Mouse (Mus musculus): ENCODE data around the gene Pear1.

Gene Pear1

DNA sequence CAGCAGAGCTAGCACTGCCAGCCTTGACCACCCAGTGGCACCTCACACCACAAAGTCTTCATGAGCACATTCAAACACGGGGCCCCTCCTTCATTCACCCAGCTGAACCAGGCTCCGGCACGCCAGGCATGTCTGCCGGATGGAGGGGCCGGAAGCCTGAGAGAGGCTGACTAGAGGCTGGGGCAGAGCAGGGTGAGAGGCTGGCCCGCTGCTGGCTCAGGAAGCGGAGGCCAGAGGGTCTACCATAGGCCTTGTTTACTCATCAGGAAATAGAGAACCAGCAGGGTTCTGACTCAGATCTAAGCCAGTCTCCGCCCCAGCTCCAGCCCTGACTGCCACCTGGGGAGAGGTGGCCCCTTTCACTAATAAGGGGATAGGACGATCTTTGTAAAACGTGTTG, 59.0 kb downstream of the Pear1 start:
- DNase-seq = no peak

DNA sequence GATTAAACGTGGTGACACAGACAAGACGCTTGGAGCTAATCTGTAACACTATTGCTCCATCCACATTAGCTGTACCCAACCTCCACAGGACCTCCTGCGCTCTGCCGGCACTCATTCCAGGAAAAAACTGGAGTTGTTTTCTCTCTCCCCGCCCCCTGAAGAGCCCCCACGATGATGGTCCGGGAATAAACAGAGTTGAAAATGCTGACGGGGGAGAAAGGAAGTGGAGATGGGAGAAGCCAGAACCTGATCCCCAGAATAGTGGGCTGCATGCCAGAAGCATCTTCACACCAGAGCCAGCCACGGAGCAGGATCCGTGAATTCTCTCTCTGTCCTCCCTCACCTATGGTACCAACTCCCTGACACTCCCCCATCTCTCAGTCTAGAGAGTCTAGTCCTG, 59.6 kb downstream of the Pear1 start:
- peak in 1 of 2 experiments; percentile 26 for DNase-seq

DNA sequence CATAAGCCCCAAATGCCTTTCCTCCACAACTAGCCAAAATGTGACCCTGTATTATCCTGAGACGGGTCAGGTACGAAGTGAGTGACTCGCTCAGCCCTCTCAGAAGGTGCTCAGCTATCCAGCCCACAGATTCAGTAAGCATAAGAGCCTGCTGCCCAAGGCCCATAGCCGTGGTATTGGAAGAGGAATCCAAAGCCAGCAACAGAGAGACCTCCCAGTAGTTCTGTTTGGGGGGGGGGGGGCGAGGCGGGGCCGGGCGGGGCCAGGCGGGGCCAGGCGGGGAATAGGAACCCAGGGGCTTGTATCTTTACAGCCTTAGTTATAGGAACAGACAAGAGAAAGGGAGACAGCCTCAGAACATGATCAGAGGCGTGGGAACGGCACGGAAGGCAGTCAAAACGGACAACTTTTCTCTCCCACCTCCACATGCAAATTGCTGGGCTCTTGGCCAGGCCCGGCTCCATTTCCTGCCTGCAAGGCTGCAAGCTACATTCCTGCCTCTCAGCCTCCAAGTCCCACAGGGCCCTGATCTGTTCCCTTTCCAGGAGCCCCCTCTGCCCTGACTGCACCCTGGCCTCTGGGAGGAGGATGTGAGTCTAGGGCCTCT, 60.3 kb downstream of the Pear1 start:
- DNase-seq = peak in 1 of 2 experiments; percentile 25

DNA sequence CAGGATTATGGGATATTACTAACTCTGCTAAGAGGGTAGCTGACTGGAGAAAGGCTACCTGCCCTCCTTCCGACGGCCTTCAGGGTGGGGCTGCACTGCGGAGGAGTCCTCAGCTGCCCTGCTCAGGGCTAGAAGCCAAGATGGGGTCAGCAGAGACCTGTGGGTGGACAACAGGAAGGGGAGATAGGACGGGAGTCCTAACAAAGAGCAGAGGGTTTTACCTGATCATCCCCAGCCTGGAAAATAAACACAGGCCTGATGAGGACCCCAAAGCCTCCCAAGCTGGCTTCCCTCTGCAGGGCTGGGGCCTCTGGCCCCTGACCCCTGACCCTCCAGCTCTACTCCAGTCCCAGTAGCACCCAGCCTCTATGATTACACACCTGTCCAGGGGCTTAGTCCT, 60.9 kb downstream of the Pear1 start:
- DNase-seq = no peak

DNA sequence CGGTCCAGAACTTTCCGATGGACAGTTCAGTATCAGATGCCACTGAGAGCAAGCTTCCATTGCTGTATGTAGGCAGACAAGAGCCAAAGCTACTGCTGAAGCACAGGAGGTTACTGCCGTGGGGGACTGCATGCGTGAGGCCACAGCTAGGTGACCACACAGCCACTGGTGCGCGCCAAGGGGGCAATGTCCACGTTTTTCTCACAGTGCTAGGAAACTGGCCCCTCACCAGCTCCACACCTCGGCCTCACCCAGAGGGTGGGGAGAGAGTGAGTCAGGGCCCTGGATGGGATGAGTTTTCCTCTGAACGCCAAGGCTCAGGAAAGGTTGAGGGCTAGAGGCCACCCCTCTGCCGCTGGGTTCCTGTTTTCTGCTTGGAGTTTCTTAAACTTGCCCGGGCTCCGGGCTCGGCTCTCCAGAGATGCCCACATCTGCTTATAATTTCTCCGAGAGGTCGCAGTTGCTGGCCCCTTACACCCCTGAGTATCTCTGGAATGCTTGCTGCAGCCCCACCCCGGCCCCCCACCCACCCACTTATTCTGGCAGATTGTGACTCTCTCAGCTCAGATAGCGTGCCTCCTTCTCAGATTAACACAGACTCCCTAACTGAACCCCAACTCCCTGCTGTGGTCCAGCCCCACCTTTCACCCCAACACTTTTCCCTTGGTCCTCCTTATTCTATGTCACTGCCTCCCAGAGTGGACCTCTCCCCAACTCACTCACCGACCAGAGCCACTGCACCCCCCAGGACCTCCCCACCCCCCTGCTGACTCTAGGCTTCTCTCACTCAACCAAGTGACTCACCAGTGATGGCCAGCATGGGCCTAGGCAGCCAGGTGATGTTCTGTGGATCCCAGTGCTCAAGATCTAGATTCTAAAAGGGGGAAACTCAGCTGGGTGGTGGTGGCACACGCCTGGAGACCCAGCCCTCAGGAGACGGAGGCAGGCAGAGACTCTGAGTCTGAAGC, 62.4 kb downstream of the Pear1 start:
- no peak for DNase-seq

DNA sequence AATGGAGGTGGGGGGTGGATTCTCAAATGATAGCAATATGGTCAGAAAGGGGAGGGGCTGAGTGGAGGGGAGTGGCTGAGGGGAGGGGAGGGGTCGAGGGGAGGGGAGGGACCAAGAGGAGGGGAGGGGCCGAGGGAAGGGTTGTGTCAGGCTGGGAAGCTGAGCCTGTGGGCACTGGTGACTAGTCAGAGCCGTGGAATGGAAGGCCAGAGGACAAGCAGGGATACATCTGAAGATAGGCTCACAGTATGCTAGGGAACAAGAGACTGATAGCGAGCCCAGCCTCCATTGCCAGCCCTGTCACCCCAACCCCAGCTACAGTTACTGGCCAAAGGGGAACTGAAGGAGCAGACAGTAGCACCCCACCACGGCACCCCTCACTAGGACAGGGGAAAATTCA, 65.5 kb downstream of the Pear1 start:
- no peak for DNase-seq

DNA sequence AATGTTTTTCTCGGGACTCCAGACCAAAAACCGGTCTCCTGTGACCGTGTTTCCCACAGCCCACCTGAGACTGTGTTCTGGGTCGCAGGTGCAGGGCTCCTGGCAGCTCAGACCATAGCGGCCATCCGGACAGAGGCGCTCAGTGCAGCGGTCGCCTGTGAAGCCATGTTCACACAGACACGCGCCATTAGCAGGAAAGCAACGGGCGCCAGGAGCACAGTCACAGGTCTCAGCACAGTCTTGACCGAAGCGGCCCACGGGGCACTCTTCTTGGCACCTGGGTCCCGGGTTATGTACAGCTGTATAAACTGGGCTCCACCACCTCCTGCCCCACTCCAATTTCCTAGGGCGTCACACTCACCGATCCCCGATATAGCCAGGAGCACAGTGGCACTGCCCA, 67.6 kb downstream of the Pear1 start:
- DNase-seq = peak in 1 of 2 experiments; percentile 43

DNA sequence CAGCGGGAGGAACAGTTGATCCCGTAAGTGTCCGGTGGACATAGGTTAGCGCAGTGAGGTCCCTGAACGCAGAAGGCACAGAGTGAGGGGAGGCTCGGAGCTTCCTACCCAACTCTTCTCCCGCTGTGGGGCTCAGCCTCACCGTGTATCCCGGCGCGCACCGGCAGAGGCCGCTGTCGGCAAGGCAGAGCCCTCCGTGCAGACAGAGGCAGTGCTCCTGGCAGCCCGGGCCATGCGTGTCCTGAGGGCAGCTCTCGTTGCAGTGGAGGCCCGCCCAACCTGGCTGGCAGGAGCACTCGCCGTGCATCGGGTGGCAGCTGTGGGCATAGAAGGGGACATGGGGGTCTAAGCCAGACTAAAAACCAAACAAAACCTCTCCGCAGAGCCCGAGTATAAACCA, 68.1 kb downstream of the Pear1 start:
- peak; percentile 92 to 95 for DNase-seq

DNA sequence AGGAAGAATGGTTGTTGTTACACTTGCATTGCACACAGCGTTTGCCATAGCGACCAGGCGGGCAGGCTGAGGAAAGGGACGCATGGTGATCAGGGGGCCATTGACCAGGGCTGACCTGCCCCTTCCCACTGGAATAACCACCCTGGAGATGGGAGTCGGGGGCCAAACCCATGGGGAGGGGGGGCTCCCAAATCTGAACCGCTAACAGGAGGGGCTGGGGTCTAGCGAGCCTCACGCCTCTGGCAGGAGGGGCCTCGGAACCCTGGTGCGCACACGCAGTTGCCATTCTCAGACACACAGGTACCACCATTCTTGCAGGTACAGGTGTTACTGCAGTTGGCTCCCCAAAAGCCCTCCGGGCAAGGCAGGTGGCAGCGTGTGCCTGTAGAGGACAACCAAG, 70.3 kb downstream of the Pear1 start:
- DNase-seq = no peak

DNA sequence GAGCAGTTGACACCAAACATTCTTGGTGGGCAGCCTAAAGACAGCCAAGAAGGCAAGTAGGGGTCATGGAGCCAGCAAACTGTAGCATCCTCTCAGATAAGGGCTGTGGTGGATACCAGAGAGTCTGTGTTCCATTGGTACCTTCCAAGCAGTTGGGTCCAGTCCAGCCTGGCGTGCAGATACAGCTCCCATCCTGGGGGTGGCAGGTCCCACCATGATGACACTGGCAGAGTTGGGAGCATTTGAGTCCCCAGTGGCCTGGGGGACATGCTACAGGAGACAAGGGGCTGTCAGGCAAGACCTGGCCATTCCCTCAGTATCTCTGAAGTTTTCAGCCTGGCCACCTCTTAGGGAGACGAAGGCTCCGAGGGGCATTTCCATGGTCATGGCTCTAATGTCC, 71.5 kb downstream of the Pear1 start:
- DNase-seq = no peak

DNA sequence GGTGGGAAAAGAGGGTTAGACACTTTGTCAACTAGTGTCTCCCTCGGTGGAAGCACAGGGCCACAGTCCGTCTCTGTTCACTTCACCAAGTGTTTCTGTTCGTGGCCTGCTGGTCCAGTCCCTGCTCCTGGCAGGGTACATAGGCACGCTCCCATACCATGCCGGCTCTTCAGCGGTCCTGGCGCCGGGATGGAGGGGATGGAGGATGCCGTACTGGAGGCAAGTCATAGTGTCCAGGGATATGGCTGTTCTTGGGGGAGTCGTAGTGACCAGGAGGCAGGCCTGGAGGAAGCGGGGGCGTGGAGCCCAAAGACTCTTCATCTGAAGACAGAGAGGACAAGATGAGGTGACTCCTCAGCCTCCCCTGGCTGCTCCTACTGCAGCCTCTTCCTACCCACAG, 74.1 kb downstream of the Pear1 start:
- DNase-seq = no peak

DNA sequence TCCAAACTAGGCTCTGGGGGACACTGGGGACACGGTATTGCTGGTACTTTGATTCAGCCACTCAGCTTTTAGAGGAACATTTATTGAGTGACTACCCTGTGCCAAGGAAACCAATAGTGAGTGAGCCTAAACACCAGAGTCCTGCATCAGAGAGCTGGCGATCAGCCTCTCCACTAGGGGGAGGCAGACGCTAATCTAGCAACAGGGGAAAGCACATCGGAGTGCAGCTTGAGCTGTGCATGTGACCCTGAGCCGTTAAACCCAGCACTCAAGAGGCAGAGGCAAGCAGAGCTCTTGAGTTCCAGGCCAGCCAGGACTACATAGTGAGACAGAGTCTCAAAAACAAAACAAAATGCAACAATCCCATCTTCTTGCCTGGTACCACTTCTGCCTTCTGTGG, 75.1 kb downstream of the Pear1 start:
- peak; percentile 30 to 64 for DNase-seq

DNA sequence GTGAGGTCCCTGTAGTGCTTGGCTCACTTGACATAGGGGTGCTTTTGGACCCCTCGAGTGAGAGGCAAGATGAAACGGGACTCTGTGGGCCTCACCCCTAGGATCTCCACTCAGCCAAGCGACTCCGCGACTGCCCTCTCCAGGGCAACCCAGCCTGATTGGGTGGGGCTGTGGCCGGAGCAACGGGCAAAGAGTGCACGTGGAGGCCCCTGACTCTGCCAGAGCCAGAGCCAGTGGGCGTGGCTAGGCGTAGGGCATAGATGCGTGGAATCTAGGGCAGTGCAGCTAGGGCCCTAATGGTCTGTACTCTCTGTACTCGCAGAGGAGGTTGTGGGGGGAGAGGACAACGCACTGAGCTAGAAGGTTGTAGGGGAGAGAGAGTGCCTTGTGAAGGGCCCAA, 75.7 kb downstream of the Pear1 start, which contains the start of gene Lrrc71:
Lrrc71 (minus strand) TSS at position 195 of the 400 bp plus-strand sequence.
- peak in 1 of 2 experiments; percentile 21 for DNase-seq

DNA sequence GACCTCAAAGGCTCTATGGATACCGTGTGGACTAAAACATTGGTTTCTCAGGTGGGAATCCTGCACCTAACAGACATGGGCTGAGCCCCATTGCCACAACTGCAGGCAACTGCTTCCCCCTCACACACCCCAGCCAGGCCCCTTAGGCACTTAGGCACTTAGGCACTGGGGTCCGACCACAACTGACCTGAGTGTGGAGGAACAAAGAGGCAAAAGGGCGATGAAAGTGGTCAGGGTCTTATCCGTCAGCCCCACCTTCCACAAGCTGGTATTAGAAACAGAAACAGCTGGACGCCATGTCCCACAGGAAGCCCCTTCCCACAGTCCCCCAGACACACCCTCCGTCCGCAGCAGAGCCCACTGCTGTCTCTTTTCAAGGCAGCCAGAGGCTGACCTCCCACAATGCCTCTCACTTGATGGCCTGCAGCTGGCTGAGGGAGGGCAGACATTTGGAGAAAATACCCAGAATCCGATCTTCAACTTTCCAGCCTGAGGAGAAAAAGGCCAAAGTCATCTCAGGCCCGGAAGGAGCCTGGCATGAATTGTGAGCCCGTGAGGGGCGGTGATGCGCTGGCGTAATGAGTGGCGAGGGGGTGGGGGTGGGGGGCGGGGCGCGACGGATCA, 79.0 kb downstream of the Pear1 start:
- DNase-seq = no peak

DNA sequence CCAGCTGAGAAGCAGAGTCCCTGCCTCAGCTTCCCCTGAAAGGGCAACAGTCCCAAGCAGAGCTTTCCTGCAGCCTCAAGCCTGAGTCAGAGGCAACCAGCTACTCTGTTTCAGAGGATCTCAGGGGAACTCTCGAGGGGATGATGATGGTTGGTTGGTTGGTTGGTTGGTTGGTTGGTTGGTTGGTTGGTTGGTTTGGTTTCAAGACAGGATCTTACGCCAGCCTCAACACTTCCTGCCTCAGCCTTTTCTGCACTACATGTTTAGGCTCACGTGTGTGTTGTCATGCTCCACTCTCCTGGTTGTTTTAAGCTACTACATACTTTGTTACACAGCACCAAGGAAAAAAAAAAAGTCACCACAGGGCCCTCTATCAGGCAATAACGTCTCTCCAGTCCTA, 80.2 kb downstream of the Pear1 start:
- DNase-seq = no peak

DNA sequence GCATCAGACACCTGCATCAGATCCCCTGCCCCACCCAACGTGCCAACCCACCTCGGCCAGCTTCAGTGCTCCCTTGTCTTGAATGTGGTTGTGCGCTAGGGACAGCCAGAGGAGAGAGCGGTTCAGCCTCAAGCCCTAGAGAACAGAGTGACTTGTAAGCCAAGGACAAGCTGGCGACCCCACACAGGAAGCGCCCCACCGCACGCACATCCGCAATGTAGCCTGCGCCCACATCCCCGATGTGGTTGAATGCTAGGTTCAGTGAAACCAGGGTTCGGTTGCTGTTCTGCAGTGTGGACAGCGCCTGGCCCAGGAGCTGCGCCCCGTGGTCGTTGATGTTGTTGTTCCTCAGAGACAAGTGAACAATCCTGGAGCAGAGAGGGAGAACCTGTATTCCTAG, 81.4 kb downstream of the Pear1 start:
- no peak for DNase-seq

DNA sequence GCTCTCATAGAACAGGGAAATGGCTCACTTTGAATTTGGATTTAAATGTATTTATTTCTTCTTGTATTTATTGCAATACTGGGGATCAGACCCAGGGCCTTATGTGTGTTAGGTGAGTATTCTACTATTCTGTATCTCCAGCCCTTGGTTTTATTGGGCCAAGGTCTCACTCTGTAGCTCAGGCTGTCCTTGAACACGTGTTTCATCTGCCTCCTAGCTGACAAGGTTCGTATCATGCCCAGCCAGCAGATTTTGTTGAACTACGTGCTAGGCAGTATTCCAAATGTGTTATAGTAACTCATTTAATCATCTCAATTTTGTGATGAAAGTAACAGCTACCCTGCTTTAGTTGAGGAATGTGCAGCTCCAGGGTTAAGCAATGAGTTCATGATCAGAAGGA, 82.1 kb downstream of the Pear1 start:
- no peak for DNase-seq

DNA sequence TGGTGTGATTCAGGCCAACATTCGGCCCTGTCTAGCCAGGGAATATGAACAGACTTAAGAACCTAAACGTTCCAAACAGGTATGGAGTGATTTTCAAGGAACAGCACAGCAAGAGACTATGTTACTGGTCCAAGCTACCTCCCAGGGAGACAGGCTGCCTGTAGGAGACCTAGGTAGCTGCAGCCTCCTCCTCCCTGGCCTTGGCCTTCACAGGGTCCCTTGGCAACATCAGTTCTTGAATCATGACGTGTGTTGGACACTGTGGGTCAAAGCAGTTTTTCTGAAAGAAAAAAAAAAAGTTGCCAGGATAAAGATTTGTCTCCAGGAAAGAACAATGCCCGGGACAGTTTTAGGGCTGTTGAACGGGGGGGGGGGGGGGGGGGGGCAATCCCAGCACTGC, 85.2 kb downstream of the Pear1 start:
- DNase-seq = no peak

DNA sequence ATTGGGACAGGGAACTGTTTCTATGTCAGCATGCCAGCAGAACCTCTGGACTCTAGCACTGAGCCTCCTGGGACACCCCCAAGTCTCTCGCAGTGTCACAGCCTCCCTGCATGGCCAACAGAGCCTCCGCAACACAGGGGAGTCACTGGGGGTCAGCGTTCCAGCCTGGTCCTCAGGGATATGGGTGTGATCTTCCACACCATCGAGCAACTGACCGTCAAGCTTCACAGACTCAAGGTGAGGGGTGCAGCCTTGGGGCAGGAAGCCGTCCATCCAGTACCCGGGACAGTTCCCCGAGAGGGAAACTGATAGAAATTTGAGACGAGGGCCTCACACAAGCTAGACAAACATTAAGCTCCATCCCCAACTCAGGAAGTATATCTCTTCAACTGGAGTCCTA, 88.8 kb downstream of the Pear1 start:
- no peak for DNase-seq

DNA sequence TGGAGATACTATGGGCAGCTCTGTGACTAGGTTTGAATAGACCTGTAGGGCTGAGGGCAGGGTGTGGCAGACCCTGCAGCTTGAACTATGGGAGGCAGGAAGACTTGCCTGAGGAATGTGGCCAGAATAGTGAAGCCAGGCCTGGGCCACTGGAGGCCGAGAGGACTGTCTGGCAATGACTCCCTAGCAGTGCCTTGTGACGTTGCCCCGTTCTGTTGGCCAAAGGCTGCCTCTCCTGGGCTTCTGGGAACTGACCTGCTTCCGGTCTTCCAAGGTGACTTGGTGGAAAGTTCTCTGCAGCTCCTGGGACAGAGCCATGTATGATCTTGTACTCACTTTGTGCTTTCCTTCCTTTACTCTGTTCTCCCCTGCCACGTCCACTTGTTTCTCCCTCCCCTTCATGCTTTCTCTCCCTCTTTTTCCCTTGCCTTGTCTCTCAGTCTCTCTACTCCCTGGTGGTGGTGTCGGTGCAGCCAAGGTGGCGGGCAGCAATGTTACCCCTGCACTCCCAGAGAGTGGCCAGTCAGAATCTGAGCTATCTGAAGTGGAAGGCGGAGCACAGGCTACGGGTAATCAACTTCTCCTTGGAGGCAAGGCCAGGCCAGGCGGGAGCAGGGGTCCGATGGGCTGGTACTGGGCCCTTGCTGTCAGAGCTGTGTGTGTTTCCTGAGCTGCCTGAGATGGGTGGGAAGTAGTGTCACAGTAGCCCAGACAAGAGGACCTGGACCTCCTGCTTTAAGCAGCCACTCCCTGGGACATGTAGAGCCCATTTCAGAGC, 89.9 kb downstream of the Pear1 start:
- DNase-seq = no peak

DNA sequence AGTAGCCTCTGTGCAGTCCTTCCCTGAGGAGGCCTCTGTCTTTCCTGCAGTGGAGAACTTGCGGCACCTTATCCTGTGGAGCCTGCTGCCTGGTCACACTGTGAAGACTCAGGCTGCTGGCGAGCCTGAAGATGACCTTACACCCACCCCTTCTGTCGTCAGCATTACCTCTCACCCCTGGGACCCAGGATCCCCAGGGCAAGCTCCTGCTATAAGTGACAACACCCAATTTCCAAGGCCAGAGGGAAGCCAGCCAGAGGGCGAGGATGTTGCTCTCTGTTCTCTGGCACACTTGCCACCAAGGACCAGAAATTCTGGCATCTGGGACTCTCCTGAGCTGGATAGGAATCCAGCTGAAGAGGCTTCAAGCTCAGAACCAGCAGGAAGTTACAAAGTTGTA, 91.0 kb downstream of the Pear1 start:
- no peak for DNase-seq

DNA sequence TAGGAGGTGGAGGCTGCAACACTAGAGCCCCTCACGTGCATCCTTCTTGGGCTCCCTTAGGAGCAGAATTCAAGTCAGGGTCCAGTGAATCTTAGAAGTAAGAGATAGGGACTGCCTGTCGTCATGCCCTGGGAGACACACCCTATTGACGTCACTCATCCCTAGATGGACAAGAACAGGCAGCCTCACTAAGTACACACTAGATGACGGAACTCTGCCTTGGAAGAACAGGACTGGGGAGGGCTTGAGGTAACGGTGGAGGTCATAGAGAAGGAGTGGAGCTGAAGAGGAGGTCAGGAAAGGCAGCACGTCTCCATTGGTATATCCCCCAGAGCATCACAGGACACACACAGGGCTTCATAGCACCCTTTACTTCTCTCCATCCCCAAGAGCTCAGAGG, 95.4 kb downstream of the Pear1 start:
- no peak for DNase-seq

DNA sequence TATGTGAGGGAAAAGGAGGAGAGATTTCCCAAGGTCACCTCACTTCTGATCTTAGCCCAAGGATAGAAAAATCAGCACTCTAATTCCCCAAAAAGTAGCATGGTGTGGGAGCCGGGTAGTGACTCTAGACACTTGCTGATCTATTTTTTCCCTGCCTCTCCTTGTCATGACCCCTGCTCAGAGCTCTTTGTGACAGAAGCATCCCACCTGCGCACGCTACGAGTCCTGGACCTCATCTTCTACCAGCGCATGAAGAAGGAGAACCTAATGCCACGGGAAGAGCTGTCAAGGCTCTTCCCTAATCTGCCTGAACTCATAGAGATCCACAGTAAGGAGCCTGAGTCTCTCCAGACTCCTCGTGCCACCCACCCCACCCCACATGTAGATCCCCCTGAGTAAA, 97.9 kb downstream of the Pear1 start:
- no peak for DNase-seq

Data from cerebellum, postnatal 25 days (tissue).